Mouse (Mus musculus): ENCODE results near the gene Clec2i.
"Not testable (repeated sequence)": the region's sequence is repeated elsewhere in the genome, so short reads cannot be mapped to it uniquely, and the experiment has no call there.

Gene Clec2i

GRCm38 (mm10) chr6:128887091-128887790 is at the start of gene Clec2i:
Gene Clec2i, plus strand, starts transcription at chr6:128887588.
- DNase-seq (ENCODE audit: low spot score) = not testable (repeated sequence)

- peak; percentile 88 for DNase-seq (ENCODE audit: low spot score)
Measured at GRCm38 (mm10) chr6:128838342-128839265, 48.8 kb upstream of the Clec2i start.

GRCm38 (mm10) chr6:128839266-128839771 is 48.1 kb upstream of the Clec2i start:
- peak; percentile 86 for DNase-seq (ENCODE audit: low spot score)

GRCm38 (mm10) chr6:128839921-128840320 is 47.5 kb upstream of the Clec2i start:
- DNase-seq (ENCODE audit: low spot score) = no peak

GRCm38 (mm10) chr6:128840669-128841068 is 46.7 kb upstream of the Clec2i start:
- DNase-seq (ENCODE audit: low spot score) = not testable (repeated sequence)

- DNase-seq (ENCODE audit: low spot score) = no peak
Measured at GRCm38 (mm10) chr6:128841327-128842089, 45.9 kb upstream of the Clec2i start.

- DNase-seq (ENCODE audit: low spot score) = no peak
Measured at GRCm38 (mm10) chr6:128842356-128842944, 44.9 kb upstream of the Clec2i start.

- DNase-seq (ENCODE audit: low spot score) = peak; percentile 88
Measured at GRCm38 (mm10) chr6:128842945-128843478, 44.4 kb upstream of the Clec2i start.

GRCm38 (mm10) chr6:128843479-128843992 is 43.9 kb upstream of the Clec2i start:
- DNase-seq (ENCODE audit: low spot score) = peak; percentile 75

GRCm38 (mm10) chr6:128844131-128844530 is 43.3 kb upstream of the Clec2i start:
- peak; percentile 58 for DNase-seq (ENCODE audit: low spot score)

GRCm38 (mm10) chr6:128844586-128845080 is 42.8 kb upstream of the Clec2i start:
- no peak for DNase-seq (ENCODE audit: low spot score)

GRCm38 (mm10) chr6:128845319-128845979 is 41.9 kb upstream of the Clec2i start:
- DNase-seq (ENCODE audit: low spot score) = peak; percentile 92

- no peak for DNase-seq (ENCODE audit: low spot score)
Measured at GRCm38 (mm10) chr6:128845998-128846542, 41.3 kb upstream of the Clec2i start.

GRCm38 (mm10) chr6:128847401-128847800 is 40.0 kb upstream of the Clec2i start:
- DNase-seq (ENCODE audit: low spot score) = no peak

- peak; percentile 62 for DNase-seq (ENCODE audit: low spot score)
Measured at GRCm38 (mm10) chr6:128849902-128850301, 37.5 kb upstream of the Clec2i start.

GRCm38 (mm10) chr6:128850671-128851070 is 36.7 kb upstream of the Clec2i start:
- DNase-seq (ENCODE audit: low spot score) = no peak

- no peak for DNase-seq (ENCODE audit: low spot score)
Measured at GRCm38 (mm10) chr6:128851151-128851550, 36.2 kb upstream of the Clec2i start.

- DNase-seq (ENCODE audit: low spot score) = no peak
Measured at GRCm38 (mm10) chr6:128852766-128853165, 34.6 kb upstream of the Clec2i start.

GRCm38 (mm10) chr6:128854024-128854820 is 33.2 kb upstream of the Clec2i start:
- DNase-seq (ENCODE audit: low spot score) = peak; percentile 79
